Mouse (Mus musculus) forebrain, postnatal 0 days (tissue): ENCODE results near the gene Syn2. TPM values are rescaled to one million over a fixed set of nuclear protein-coding genes. Genes with fewer than 3 reads are reported as not detected.

Source experiments
- ATAC-seq: fragments of 200-750 bp; cut with Nextera tagmentation; 2 replicates; pipeline ENCODE4 v1.8.0; 2017; ENCODE audit warnings: mild to moderate bottlenecking, moderate library complexity
- DNase-seq: peaks from one replicate; pipeline ENCODE4 v3.0.0-alpha.2; 2015
- H3K27ac ChIP-seq: fragments of 300-500 bp; sonication (generic); 2 replicates; pipeline ENCODE4 v1.5.1; 2014; ENCODE audit warnings: low read depth, mild to moderate bottlenecking, antibody characterized with exemption, low read length, moderate library complexity, mixed read lengths
- H3K27me3 ChIP-seq: fragments of 300-500 bp; sonication (generic); 2 replicates; pipeline ENCODE4 v1.6.1; 2014; ENCODE audit warnings: mild to moderate bottlenecking, low read length, mixed read lengths; ENCODE audit not compliant: insufficient read depth
- H3K36me3 ChIP-seq: fragments of 300-500 bp; sonication (generic); 2 replicates; pipeline ENCODE4 v1.6.1; 2014; ENCODE audit warnings: mild to moderate bottlenecking, moderate library complexity; ENCODE audit not compliant: insufficient read depth
- H3K4me1 ChIP-seq: fragments of 300-500 bp; sonication (generic); 2 replicates; pipeline ENCODE4 v1.6.1; 2014; ENCODE audit warnings: antibody characterized with exemption; ENCODE audit not compliant: insufficient read depth
- H3K4me2 ChIP-seq: fragments of 300-500 bp; sonication (generic); 2 replicates; pipeline ENCODE4 v1.6.1; 2014; ENCODE audit warnings: low read depth, mild to moderate bottlenecking, moderate library complexity
- H3K4me3 ChIP-seq: fragments of 300-500 bp; sonication (generic); 2 replicates; pipeline ENCODE4 v1.5.1; 2014; ENCODE audit warnings: low read depth, low read length, mixed read lengths
- H3K9ac ChIP-seq: fragments of 300-500 bp; sonication (generic); 2 replicates; pipeline ENCODE4 v1.6.1; 2014; ENCODE audit warnings: mild to moderate bottlenecking
- H3K9me3 ChIP-seq: fragments of 300-500 bp; sonication (generic); 2 replicates; pipeline ENCODE4 v1.6.1; 2016; ENCODE audit warnings: low read length
- CTCF ChIP-seq: sonication (generic); IDR thresholded peaks from 2 replicates; pipeline ENCODE4 v1.5.1; 2016; ENCODE audit warnings: antibody characterized with exemption, control low read depth, low read depth
- WGBS: fragments of 180-500 bp; shearing (Covaris S2); extraction: QIAGEN DNeasy Blood & Tissue Kit; methylation state at CpG from one replicate; pipeline ENCODE4 v1.1.7; 2014; 5-methylcytosine and 5-hydroxymethylcytosine counted together
- polyA plus RNA-seq: library from polyadenylated mRNA; unstranded; fragments of >200 nt; fragmentation: Nextera tagmentation; extraction: Ambion mirVana; gene quantifications from 2 replicates; pipeline ENCODE4 v1.2.1, GENCODE M21; 2015
- total RNA-seq: library from RNA; depleted of rRNA; stranded (reverse); fragments of >200 nt; gene quantifications from 2 replicates; pipeline ENCODE4 v1.2.3, GENCODE M21; 2014

Syn2 gene
- total and polyA plus RNA-seq, 2 experiments from 2014 or later = 85.9 to 91.1 TPM

GRCm38 (mm10) chr6:115169518-115169917 is 34.8 kb downstream of the Syn2 start:
- Histone ChIP-seq H3K4me1 (no peaks in the 10 kb centered on the region), H3K36me3 (no peaks in the 10 kb centered on the region), H3K4me3 (no peak overlapping the region), H3K9ac (no peak overlapping the region), H3K27ac (no peak overlapping the region), H3K9me3 (no peaks in the 10 kb centered on the region), H3K27me3 (no peaks in the 10 kb centered on the region), H3K4me2 (no peak overlapping the region)
- DNase-seq (no peak), ATAC-seq (no peak)
- TF ChIP-seq CTCF = no peak
- WGBS = 60% methylated on average over 2 of the region's 2 CpGs

- no peak overlapping the region for H3K4me2 ChIP-seq
- DNase-seq (peak; percentile 26), ATAC-seq (no peak)
- 32% methylated on average over 3 of the region's 3 CpGs for WGBS
- H3K27ac ChIP-seq = no peak overlapping the region
- H3K36me3 ChIP-seq = no peaks in the 10 kb centered on the region
- no peaks in the 10 kb centered on the region for H3K27me3 ChIP-seq
- TF ChIP-seq CTCF = peak; percentile 78
- no peaks in the 10 kb centered on the region for H3K9me3 ChIP-seq
- no peak overlapping the region for H3K9ac ChIP-seq
- no peaks in the 10 kb centered on the region; the same call in 1 of the 2 replicates for H3K4me1 ChIP-seq
- no peak overlapping the region for H3K4me3 ChIP-seq
These were observed 40.1 kb downstream of the Syn2 start for GRCm38 (mm10) chr6:115174845-115175244.

- 36% methylated on average over 3 of the region's 3 CpGs for WGBS
These were observed 44.1 kb downstream of the Syn2 start for GRCm38 (mm10) chr6:115178826-115179225.

GRCm38 (mm10) chr6:115181094-115181493 is 46.4 kb downstream of the Syn2 start:
- Histone ChIP-seq H3K4me3 (no peak overlapping the region), H3K9me3 (no peaks in the 10 kb centered on the region), H3K27ac (no peak overlapping the region), H3K9ac (no peak overlapping the region), H3K36me3 (no peaks in the 10 kb centered on the region), H3K4me1 (no peaks in the 10 kb centered on the region; the same call in 1 of the 2 replicates), H3K4me2 (no peak overlapping the region), H3K27me3 (no peaks in the 10 kb centered on the region)
- no peak for ATAC-seq
- no peak for DNase-seq
- 73% methylated on average over 2 of the region's 2 CpGs for WGBS
- no peak for TF ChIP-seq CTCF

More at GRCm38 (mm10) chr6:115178826-115179225, 44.1 kb downstream of the Syn2 start:
- ATAC-seq = no peak
- H3K4me3 ChIP-seq = no peak overlapping the region
- H3K27me3 ChIP-seq = no peaks in the 10 kb centered on the region
- H3K4me1 ChIP-seq = no peaks in the 10 kb centered on the region; the same call in 1 of the 2 replicates
- no peak overlapping the region for H3K9ac ChIP-seq
- H3K9me3 ChIP-seq = no peaks in the 10 kb centered on the region
- no peak overlapping the region for H3K27ac ChIP-seq
- DNase-seq = no peak
- no peak for TF ChIP-seq CTCF
- H3K4me2 ChIP-seq = no peak overlapping the region
- H3K36me3 ChIP-seq = no peaks in the 10 kb centered on the region

GRCm38 (mm10) chr6:115191111-115191510 is 56.4 kb downstream of the Syn2 start:
- H3K4me2 ChIP-seq = no peak overlapping the region
- WGBS = 76% methylated on average over 7 of the region's 7 CpGs
- no peak overlapping the region for H3K27ac ChIP-seq
- H3K4me3 ChIP-seq = no peak overlapping the region
- no peaks in the 10 kb centered on the region for H3K4me1 ChIP-seq
- no peak for TF ChIP-seq CTCF
- no peaks in the 10 kb centered on the region for H3K27me3 ChIP-seq
- H3K36me3 ChIP-seq = no peaks in the 10 kb centered on the region
- no peaks in the 10 kb centered on the region for H3K9me3 ChIP-seq
- DNase-seq (no peak), ATAC-seq (no peak)
- H3K9ac ChIP-seq = no peak overlapping the region

GRCm38 (mm10) chr6:115200753-115201152 is 66.1 kb downstream of the Syn2 start:
- no peaks in the 10 kb centered on the region for H3K9me3 ChIP-seq
- H3K4me1 ChIP-seq = no peaks in the 10 kb centered on the region
- no peak overlapping the region for H3K4me3 ChIP-seq
- no peak overlapping the region for H3K4me2 ChIP-seq
- no peak for ATAC-seq
- TF ChIP-seq CTCF = no peak
- DNase-seq = no peak
- H3K36me3 ChIP-seq = no peaks in the 10 kb centered on the region
- H3K27ac ChIP-seq = no peak overlapping the region
- no peak overlapping the region for H3K9ac ChIP-seq
- H3K27me3 ChIP-seq = no peaks in the 10 kb centered on the region
- WGBS = 87% methylated on average over 3 of the region's 3 CpGs

GRCm38 (mm10) chr6:115203029-115203428 is 68.3 kb downstream of the Syn2 start:
- H3K36me3 ChIP-seq = no peaks in the 10 kb centered on the region
- peak; percentile 41 for TF ChIP-seq CTCF
- 81% methylated on average over 3 of the region's 3 CpGs for WGBS

More at GRCm38 (mm10) chr6:115203029-115203428, 68.3 kb downstream of the Syn2 start:
- Histone ChIP-seq H3K27ac (no peak overlapping the region), H3K27me3 (no peaks in the 10 kb centered on the region), H3K4me1 (no peaks in the 10 kb centered on the region), H3K9me3 (no peaks in the 10 kb centered on the region), H3K4me3 (no peak overlapping the region), H3K9ac (no peak overlapping the region), H3K4me2 (no peak overlapping the region)
- no peak for DNase-seq
- ATAC-seq = no peak
